Mouse (Mus musculus) stomach, postnatal 0 days (tissue): ENCODE results near the gene Egfl7.

Source experiments
- CTCF ChIP-seq: IDR thresholded peaks from 2 replicates; pipeline ENCODE4 v1.5.1; 2016; ENCODE audit warnings: antibody characterized with exemption, low read depth, mild to moderate bottlenecking, moderate library complexity
- EP300 ChIP-seq: optimal IDR thresholded peaks from 2 replicates; pipeline ENCODE3; 2016; ENCODE audit warnings: antibody characterized with exemption

DNA sequence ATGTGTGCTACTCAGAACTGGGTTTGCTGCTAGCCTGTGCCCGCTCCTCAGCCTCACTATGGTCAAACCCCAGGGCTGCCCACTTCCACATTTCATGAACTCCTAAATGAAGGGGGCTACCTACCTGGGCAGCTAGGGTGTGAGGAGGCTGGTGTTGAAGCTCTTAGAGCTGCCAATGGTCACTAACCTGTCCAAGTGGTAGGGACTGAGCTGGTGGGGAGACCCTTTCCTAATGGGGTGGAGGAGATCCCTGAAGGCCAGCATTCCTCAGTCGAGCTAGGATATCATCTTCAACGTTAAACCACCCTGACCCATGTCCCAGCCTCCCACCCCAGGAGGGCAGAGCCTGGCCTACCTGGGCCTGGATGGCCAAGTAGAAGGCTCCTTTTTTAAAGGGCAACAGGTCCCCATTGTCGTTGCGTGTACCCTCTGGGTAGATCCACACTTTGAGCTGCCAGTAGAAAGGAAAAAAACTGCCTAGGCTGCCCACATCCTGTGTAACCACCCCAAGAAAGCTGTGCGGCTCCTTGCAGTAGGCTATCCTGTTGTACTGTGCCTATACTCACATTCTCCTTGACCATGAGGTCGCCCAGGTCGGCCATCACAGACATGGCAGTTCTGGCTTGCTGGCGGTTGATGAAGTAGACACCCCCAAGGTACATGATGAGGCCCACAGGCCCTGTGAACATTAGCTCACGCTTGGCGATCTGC lies 16.1 kb downstream of the Egfl7 start:
- TF ChIP-seq CTCF (no peak), EP300 (no peak)
